Mouse (Mus musculus): ENCODE results near the gene Nav3. TPM values are rescaled to one million over a fixed set of nuclear protein-coding genes. Genes with fewer than 3 reads are reported as not detected.
A peak's percentile ranks its signal among the peaks of the same experiment; 100 is the strongest.

Nav3 gene
- total RNA-seq, 2 experiments from 2014 or later: 14.6 to 20.6 TPM

DNA sequence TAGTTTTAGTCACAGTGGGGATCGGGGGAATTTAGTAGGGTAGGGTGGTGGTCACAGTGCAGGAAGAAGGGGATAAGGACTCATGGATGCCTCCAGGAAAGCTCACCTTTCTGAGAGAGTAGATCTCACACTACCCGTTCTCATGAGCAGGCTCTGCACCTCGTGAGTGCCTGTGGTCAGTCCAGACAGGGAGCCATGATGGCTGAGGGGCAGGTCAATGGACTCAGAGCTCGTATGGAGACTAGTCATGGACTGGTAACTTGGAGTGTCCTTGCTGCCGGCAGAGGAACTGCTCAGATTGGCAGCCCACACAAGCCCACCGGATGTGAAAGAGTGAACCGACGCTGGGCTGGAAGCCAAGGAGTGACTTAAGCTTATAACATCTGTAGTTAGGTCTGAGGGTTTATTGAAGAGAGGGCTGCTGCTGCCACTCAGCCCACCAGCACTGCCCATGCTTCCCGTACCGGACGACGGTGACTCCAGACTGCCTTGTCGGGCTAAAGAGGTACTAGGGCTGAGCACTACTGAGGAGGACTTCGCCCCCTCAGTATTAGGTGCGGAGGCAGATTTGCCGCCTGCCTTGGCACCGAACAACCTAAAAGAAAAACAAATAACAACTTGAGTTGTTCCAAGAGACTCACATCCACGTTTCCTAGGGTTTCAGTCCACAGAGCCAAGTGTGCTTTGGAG, 691.4 kb downstream of the Nav3 start:
- peak in 1 of 2 experiments; percentile 8 for DNase-seq
- intact Hi-C loops (cut with DNase I): loop anchor here (1.0 to 10.0 kb wide), 2 partner anchors 100 to 320 kb away; no protein-coding TSS in a partner anchor

DNA sequence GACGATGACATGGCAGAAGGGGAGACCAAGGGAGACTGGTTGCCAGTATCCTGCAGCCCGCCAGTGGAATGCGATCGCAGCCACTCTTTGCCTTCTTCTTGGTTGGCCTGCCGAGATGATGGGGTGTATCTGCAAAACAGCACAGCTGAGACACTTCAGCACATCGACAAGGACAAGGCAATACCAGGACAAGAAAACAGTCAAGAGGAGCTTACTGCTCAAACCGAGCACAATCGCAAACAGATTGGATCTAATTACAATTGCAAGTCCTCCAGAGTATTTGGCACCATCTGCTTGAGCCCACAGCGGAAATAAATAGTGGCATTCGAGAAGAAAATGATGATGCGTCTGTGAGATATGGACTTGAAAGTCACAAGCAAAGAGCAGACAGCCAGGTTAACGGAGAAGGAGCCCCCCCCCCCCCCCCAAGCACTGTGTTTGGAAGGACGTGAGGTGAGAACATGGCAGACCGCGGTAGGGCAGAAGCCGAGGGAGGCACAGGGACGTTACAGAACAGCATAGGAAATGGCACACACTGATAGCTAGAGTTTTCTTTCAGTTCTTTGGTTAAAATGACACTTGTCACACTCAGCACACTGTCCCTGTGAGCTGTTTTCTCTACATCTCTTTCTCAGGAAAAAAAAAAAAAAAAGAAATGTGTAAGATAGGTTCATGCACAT, 696.9 kb downstream of the Nav3 start:
- intact Hi-C loops (cut with DNase I): no loop called here
- DNase-seq: no peak

DNA sequence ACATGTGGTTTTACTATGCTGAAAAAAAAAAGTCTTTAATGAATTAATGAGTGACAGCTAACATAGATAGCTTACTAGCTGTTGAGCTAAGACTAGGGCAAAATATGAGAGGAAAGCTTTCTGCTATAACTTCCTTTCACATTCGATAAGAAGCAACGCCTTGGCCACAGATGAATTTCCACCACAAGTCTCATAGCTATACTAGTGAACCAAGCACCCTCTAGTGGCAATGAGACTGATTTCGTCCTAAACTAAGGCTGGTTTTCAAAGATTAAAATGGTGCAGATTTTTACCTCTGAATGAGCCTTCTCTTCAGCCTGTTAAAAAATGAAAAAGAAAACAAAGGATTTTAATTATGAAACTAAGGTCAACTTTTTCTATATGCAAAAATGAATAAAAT, 709.1 kb downstream of the Nav3 start:
- peak in 1 of 2 experiments; percentile 16 for DNase-seq
- intact Hi-C loops (cut with DNase I): no loop called here

DNA sequence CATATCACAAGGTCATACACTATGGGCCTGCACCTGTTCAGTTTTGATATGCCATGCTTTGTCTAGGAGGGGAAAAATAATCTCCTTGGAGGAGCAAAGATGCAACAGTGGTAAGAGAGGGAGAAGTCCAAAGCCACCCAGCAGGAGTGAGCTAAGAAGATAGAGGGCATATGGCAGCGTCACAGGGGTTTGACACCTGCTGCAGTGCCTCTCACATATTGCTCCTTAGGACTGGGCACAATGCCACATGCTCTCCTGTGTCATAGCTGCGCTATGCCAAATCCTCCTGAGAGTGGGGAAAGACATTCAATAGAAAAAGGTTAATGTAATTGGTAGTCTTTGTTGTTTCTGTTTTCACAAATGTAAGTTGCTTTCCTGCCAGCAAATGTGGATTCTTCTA, 714.3 kb downstream of the Nav3 start:
- DNase-seq: peak in 1 of 2 experiments; percentile 7
- intact Hi-C loops (cut with DNase I): no loop called here

DNA sequence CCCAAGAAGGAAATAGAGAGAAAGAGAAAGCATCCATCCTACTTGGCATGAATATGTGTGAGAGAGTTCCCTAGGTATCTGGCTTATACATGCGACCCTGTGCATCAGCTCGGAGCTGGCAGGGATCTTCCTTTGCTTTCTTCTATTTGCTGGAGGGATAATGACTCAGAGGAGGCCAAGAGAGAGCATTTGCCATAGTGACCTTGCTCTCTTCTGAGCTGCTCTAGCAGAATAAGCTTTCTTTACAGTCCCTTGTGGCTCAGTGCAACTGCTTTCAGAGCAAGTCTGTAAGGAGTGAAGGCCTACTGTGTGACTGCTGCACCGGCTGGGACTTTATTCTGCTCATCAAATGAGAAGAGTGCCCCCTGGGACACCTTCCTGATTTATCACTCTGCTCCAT, 715.7 kb downstream of the Nav3 start:
- no peak for DNase-seq
- intact Hi-C loops (cut with DNase I): no loop called here

DNA sequence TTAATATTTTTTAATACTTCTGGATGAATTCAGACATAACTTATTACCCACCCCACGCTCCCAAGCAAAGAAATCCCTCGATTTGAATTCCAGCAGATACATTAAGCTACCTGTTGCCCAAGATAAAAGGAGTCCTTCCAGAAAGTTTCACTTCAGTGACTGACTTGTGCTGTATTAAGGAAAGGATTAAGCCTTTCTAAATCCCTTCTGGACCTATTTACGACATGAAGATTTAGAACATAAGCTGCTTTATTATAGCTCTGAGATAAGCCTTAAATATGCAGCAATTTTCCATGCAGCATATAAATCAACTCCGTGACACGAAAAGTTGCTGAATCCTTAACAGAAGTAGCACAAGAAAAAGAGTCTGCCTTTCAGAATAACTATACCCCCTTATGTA, 732.4 kb downstream of the Nav3 start:
- intact Hi-C loops (cut with DNase I): no loop called here

DNA sequence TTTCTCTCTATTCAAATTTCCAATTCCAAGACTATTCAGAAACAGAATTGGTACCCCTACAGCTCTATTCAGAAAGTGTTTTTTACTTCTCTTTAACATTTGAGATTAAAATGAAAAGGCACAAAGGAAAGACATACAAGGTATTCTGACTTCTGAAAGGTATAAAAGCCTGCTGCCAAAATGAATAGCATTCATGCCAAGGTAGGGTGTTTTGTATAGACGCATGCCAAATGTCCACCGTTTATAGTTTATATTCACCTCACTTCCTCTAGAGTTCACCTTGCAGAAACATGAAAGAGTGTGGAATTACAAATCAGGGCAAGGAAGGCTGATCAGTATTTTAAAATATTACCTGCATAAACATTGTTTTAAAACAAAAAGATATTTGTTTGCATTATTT, 737.2 kb downstream of the Nav3 start:
- intact Hi-C loops (cut with DNase I): loop anchor here (10.0 kb wide), 1 partner anchor 984 kb away; no protein-coding TSS in a partner anchor
- DNase-seq: no peak

More for the DNA sequence above, 732.4 kb downstream of the Nav3 start:
- no peak for DNase-seq

DNA sequence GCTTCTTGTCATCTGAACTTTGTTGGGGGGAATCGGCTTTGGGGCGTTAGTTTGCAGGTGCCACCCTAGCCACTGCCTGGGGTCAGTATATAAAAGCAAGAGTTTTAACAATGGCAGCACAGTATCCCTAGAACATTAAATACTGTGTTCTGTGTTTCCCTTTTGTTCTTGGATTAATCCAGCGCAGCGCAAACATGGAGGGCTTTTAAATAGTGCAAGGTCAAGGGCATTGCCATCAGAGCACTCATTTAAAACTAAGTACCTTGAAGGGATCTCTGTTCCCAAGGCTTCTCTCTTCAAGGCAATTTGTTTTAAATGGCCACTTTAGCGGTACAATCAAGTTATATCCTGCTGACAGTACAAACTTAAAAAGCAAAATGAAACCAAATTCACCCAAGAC, 737.6 kb downstream of the Nav3 start:
- intact Hi-C loops (cut with DNase I): loop anchor here (10.0 kb wide), 1 partner anchor 984 kb away; no protein-coding TSS in a partner anchor
- DNase-seq: no peak

DNA sequence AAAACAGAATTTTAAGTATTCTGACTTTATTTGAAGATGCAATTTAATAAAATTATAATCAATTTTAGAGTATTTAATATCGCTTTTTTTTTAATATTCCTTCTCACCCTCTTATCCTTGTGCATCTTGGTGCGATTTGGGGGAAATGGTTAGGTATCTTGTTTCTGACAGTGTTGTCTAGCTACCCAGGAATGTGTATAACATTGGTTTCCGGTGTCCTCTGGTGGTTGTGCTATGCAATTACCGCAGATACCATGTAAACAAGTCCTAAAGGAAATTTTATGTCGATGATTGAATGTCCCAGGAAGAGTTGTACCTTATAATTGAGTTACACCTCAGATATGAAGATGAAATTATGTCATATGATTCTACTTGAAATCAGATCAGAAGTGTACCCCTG, 743.0 kb downstream of the Nav3 start:
- peak; percentile 6 to 21 for DNase-seq

DNA sequence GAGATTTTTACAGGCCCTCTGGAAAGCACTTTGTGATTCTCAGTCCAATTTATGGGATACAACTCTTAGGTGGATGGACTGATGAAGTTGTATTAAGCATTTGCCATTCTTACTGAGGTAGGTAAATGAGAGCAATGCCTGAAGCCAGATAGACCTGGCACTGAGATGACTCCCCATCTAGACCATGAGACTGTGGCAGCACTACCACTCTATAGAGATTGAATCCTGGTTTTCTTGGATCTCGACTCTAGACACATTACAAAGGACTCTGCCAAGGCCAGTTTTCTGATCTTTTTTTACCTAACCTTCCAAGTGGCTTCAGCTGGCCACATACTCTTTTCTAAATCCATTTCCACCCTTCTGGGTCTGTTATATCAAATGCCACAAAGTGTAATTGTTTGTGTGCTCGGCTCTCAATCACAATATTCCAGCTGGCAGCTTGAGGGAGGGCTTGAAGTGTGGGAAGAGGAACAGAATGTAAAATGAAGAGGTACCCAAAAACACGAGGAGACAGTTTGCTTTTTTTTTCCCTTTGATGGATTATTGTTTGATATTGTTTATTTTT, 756.2 kb downstream of the Nav3 start:
- intact Hi-C loops (cut with DNase I): no loop called here
- DNase-seq: no peak

More for the DNA sequence above, 743.0 kb downstream of the Nav3 start:
- intact Hi-C loops (cut with DNase I): loop anchor here (10.0 kb wide), 1 partner anchor 978 kb away; no protein-coding TSS in a partner anchor

DNA sequence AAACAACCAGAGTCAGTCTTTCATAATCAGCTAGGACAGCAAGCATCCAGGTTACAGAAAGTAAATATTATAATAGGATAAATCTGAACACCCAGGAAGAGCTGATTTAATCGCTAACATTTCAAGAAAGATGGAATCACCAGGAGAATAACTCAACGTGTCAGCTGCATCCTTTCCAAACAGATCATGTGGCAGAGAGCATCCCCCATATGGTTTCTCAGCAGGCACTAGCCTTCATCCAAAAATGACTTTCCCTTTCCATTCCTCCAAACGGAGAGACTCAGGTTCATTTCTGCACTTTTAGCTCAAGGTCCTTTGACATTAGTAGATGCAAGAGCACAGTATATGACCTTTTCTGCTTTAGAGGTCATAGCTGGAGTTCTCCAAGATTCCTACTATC, 765.4 kb downstream of the Nav3 start:
- no peak for DNase-seq
- intact Hi-C loops (cut with DNase I): no loop called here

DNA sequence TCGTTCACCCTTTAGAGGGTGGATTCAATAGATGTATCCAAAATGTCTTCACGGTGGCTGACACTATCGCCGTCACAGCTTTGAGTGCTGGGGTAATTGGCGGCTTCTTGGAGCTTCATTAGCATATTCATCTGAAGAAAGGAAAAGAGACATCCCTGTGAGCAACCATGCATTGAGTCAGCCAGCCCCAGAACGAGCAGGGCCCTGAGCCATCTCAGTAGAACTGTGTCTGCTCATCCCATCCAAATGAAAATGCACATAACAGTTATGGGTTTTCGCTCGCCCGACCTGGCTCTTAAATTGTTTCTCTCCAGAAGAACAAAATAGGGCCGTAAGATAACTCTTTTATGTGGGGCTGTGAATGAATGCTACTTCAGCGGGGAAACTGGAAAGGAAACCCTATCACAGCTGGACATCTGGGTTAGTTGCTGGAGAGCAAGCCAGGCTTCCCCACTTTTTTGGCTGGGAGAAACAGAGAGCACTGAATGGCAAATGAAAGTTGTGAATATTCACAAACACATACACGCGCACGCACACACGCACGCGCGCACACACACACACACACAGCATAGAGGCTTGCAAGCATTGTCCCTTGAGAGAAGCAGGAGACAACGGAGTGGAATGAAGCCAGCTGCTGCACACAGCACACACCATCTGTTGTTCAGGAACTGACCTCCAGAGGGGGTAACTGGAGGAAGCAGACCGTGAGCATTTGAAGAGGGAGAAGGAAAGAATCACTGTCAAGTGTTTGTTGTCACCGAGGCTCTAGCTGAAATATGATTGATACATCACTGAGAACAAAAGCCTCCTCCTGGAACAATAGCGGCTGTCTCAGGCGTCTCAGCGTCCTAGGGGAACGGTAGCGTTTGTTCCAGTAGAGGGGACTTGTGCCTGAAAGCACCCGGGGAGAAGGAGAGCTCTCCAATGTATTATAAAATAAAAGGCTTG, 771.6 kb downstream of the Nav3 start:
- peak; percentile 65 to 77 for DNase-seq
- intact Hi-C loops (cut with DNase I): no loop called here

DNA sequence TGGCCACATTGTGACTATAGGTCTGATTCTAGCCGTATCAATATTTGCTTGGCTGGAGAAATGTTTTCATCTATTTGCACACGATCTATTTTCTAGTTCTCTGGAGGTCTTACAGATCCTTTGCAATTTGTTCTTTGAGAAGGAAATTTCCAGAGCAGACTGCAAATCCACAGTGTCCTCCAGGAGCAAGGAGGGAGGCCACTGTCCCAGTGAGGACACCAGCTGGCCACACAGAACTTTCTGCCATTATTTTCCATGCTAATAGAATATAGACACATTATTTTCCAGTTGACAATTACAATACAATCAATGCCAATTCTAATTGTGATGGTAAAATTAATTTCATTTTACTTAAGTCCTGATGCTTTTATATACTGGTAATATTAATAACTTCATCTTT, 783.1 kb downstream of the Nav3 start:
- intact Hi-C loops (cut with DNase I): no loop called here
- DNase-seq: no peak

DNA sequence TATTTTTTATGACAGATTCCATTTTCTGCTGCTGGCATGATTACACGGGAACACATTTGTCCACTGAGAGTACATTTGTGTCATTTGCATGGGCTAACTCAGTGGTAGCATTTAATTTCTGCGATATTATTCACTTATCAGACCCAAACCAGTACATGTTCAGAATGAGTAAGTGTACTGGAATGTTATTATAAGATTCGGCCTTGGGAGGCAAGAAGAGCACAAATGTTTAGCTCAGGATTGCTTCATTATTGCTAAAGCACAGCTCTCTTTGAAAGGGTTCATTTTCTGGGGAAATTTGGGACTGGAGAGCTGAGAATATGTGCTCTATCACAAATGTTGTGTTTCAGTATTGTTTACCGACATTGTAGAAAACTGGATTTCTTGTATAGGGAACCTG, 788.6 kb downstream of the Nav3 start:
- no peak for DNase-seq
- intact Hi-C loops (cut with DNase I): no loop called here

DNA sequence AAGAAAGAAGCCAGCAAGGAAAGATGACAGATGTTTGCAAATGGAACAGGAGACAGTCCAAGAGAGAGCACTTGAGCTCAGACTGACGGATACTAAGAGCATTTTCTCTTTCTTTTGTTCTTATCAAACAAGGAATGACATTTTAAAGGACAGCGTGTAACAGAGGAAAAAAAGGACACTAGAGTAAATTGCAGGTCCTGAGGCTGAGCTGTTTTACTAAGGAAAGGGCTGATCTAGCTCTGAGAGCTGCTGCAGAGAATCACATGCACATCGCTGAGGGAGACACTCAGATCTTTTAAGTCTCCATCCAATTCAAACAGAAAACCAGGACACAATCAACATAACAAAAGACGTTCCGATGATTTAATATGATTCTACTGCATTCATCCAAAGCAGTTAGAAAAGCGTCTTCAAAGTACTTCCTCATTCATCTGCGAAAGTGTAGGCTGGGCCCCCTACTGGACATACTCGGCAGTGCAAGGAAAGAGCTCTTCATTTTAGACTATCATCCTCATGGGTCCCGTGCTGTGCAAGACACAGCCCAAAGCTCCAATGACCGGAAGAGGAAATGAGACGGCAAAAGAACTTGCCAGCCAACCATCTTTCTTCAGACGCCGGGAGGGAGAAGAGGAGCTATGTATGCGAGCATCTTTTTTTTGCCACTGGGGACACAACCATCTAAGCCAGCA, 791.2 kb downstream of the Nav3 start:
- intact Hi-C loops (cut with DNase I): loop anchor here (2.0 kb wide), 1 partner anchor 930 kb away; no protein-coding TSS in a partner anchor

DNA sequence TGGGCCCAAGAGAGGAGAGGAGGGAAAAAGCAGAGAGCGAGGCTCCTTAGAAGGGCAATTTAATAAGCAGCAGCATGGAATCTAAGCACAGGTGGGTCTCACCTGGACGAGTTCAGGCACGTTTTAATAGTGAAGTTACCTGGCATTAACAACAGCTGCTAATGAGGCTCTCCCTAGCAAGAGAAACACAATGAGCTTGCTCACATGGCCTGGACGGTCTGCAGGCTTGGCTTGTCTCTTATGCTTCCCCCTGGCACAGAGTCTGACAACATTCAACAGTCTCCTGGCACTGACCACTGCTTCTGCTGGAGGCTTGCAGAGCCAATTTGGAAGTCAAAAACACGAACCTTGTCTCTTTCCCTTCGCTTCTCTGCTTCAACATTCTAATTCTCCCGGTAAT, 804.5 kb downstream of the Nav3 start:
- peak; percentile 5 to 7 for DNase-seq
- intact Hi-C loops (cut with DNase I): no loop called here

More for the DNA sequence above, 791.2 kb downstream of the Nav3 start:
- peak; percentile 61 to 78 for DNase-seq

DNA sequence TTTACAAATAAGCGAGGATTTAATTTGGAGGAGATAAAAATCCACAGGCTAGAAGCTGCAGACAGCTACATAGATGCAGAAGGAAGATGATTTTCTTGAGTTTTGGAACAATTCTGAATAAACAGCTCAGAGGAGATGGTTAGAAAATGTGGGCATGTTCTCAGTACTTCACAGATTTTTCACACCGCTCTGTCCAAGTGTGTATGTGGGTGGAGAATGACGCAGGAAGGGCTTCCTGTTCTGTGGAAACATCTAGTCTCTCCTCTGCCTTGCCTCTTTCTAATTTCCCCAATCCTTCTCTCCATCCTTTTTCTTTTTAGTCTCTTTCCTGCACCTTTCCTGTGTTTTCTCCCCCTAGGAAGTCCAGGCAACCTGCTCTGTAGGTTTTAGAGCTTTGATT, 812.4 kb downstream of the Nav3 start:
- no peak for DNase-seq
- intact Hi-C loops (cut with DNase I): no loop called here

DNA sequence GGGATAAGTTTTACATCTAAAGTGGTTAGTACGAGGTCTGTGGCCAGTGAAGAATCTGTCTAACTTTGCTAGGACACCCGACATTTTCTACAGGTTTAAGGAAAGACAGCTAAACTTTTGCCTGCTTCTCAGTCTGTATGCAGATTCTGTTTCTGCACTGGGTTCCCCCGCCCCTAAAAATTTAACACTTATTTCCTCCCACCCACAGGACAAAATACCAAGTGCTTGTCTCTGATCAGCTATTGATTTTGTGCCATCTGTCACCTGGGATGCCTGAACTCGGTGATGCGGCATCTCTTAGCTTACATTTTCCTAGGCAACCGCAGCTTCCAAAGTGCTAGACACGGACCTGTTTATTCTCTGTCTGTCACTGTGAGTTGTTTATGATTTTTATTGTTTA, 814.2 kb downstream of the Nav3 start:
- intact Hi-C loops (cut with DNase I): no loop called here
- no peak for DNase-seq

DNA sequence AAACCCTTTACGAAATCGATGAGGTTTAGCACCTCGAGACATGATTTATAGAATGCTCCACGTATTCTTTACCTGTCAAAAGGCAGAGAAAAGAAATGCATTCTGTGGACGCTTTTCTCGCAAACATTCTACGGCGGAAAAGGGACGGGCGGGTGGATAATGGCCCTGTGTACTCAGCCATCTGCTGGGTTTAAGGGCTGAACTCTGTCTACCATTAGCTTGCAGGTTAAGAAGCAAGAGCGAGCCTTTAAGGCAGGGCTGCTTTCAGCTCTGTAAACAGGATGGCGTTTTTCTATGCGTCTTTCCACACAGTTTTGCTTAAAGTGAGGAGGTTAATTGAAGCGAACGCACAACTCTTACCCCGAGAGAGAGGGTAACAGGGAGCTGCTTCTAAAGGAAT, 818.3 kb downstream of the Nav3 start:
- intact Hi-C loops (cut with DNase I): no loop called here
- DNase-seq: no peak

Measured in heart, postnatal 10 days (tissue).